ENCODE assay signal across 34 mouse cellular contexts in the genomic region with DNA sequence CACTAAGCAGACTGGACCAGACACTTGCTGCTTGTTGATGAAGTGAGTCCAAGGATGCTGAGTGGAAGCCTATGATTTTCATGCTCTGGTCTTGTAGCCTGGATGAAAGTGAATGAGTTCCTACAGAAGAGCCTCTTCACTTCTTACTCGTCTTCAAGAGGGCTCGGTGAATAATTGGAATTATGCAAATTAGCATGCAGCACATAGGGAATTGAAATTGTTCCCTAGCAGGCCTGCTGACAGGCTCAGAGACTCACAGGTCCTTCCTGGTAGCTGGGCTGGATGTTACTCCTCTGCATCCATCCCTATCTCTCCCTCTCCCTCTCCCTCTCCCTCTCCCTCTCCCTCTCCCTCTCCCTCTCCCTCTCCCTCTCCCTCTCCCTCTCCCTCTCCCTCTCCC.
"Had no signal": no experiment of that assay in that cellular context is flagged by ENCODE, and none has a peak within 500 bp of the region (broad histone marks: within the 10 kb centered on the region; RNA-seq: fewer than 3 reads in every experiment).

No protein-coding gene starts in this region.

- H3K4me1 ChIP-seq: heart, embryonic 12.5 days; heart, embryonic 13.5 days; heart, embryonic 15.5 days; intestine, embryonic 15.5 days; kidney, embryonic 15.5 days had no signal

- H3K27ac ChIP-seq: heart, embryonic 13.5 days; heart, embryonic 15.5 days; hindbrain, embryonic 10.5 days; hindbrain, embryonic 12.5 days; hindbrain, embryonic 13.5 days; hindbrain, embryonic 14.5 days; hindbrain, embryonic 15.5 days; hindbrain, postnatal 0 days; intestine, embryonic 15.5 days; kidney, embryonic 15.5 days; kidney, postnatal 0 days; left cerebral cortex, adult 2 months had no signal

- H3K36me3 ChIP-seq: heart, embryonic 12.5 days; heart, embryonic 13.5 days; heart, embryonic 15.5 days; hindbrain, embryonic 10.5 days; hindbrain, embryonic 12.5 days; hindbrain, embryonic 13.5 days; hindbrain, embryonic 15.5 days; intestine, embryonic 15.5 days; kidney, embryonic 15.5 days had no signal

- H3K4me2 ChIP-seq: heart, embryonic 11.5 days; heart, embryonic 12.5 days; heart, embryonic 13.5 days; heart, embryonic 15.5 days; hindbrain, embryonic 12.5 days; hindbrain, embryonic 13.5 days; hindbrain, embryonic 14.5 days; hindbrain, embryonic 15.5 days; intestine, embryonic 15.5 days; kidney, embryonic 15.5 days had no signal

- H3K9ac ChIP-seq: heart, embryonic 12.5 days; heart, embryonic 13.5 days; heart, embryonic 15.5 days; hindbrain, embryonic 12.5 days; hindbrain, embryonic 13.5 days; hindbrain, embryonic 14.5 days; hindbrain, embryonic 15.5 days; intestine, embryonic 15.5 days; kidney, embryonic 15.5 days had no signal

- H3K27me3 ChIP-seq: hindbrain, embryonic 12.5 days; hindbrain, embryonic 13.5 days; hindbrain, embryonic 15.5 days; intestine, embryonic 15.5 days had no signal

- H3K9me3 ChIP-seq: heart, embryonic 12.5 days; heart, embryonic 13.5 days; heart, embryonic 15.5 days; hindbrain, embryonic 10.5 days; hindbrain, embryonic 12.5 days; hindbrain, embryonic 13.5 days; hindbrain, embryonic 15.5 days; intestine, embryonic 15.5 days; kidney, embryonic 15.5 days had no signal

- H3K4me3 ChIP-seq: heart, embryonic 12.5 days; heart, embryonic 13.5 days; heart, embryonic 15.5 days; hindbrain, embryonic 10.5 days; hindbrain, embryonic 12.5 days; hindbrain, embryonic 13.5 days; hindbrain, embryonic 15.5 days; intestine, embryonic 15.5 days; kidney, embryonic 15.5 days; layer of hippocampus, adult 2 months; left cerebral cortex, adult 2 months had no signal

- ATAC-seq: hindbrain, embryonic 16.5 days; hindbrain, postnatal 0 days; inflammation-experienced regulatory T-cells, adult 6 months; intestine, embryonic 15.5 days; intestine, embryonic 16.5 days; intestine, postnatal 0 days had no signal

- DNase-seq: heart, postnatal 10 days; heart, postnatal 14 days; heart, postnatal 36 days; heart, postnatal 4 days; kidney, adult 11 months; kidney, adult 18-20 months; kidney, adult 2 months; kidney, adult 8-10 months; kidney, adult 9 months; kidney, postnatal 10 days; kidney, postnatal 14 days; kidney, postnatal 36 days; kidney, postnatal 4 days; layer of hippocampus, adult 9-11 months; layer of hippocampus, postnatal 36 days had no signal
